Mouse (Mus musculus): Measurements from ENCODE around the gene Mllt1. TPM values are rescaled to one million over a fixed set of nuclear protein-coding genes. Genes with fewer than 3 reads are reported as not detected.

The Mllt1 gene
- polyA plus RNA-seq, 1 experiment from 2014 or later: 53.2 TPM

GRCm38 (mm10) chr17:56897630-56898195 lies 37.5 kb downstream of the Mllt1 start:
- no peaks in the 10 kb centered on the region for H3K9me3 ChIP-seq
- H3K4me3 ChIP-seq: no peak overlapping the region
- ATAC-seq (ENCODE audit: borderline replicate concordance, extremely low read depth, low FRiP score, low TSS enrichment): peak; percentile 49
- H3K4me1 ChIP-seq: no peaks in the 10 kb centered on the region
- H3K4me2 ChIP-seq: no peak overlapping the region
- no peaks in the 10 kb centered on the region for H3K27me3 ChIP-seq
- H3K9ac ChIP-seq: no peak overlapping the region
- H3K36me3 ChIP-seq: peaks cover 76% of the 10 kb centered on the region
- 82% methylated on average over 7 of the region's 7 CpGs for WGBS
- no peak overlapping the region for H3K27ac ChIP-seq

- H3K4me3 ChIP-seq: no peak overlapping the region
- H3K27me3 ChIP-seq: no peaks in the 10 kb centered on the region
- H3K9me3 ChIP-seq: no peaks in the 10 kb centered on the region
- 91% methylated on average over 6 of the region's 6 CpGs for WGBS
- H3K4me2 ChIP-seq: no peak overlapping the region
- no peak overlapping the region for H3K27ac ChIP-seq
- H3K9ac ChIP-seq: no peak overlapping the region
- H3K36me3 ChIP-seq: peaks cover 78% of the 10 kb centered on the region
- ATAC-seq (ENCODE audit: borderline replicate concordance, extremely low read depth, low FRiP score, low TSS enrichment): no peak
- no peaks in the 10 kb centered on the region for H3K4me1 ChIP-seq
Observed at GRCm38 (mm10) chr17:56896513-56897129, 38.6 kb downstream of the Mllt1 start.

GRCm38 (mm10) chr17:56895368-56895918 lies 39.8 kb downstream of the Mllt1 start:
- no peak for ATAC-seq (ENCODE audit: borderline replicate concordance, extremely low read depth, low FRiP score, low TSS enrichment)
- H3K27me3 ChIP-seq: no peaks in the 10 kb centered on the region
- no peak overlapping the region for H3K4me2 ChIP-seq
- no peaks in the 10 kb centered on the region for H3K9me3 ChIP-seq
- H3K4me1 ChIP-seq: no peaks in the 10 kb centered on the region
- 86% methylated on average over 9 of the region's 9 CpGs for WGBS
- H3K4me3 ChIP-seq: no peak overlapping the region
- no peak overlapping the region for H3K9ac ChIP-seq
- H3K36me3 ChIP-seq: peaks cover 75% of the 10 kb centered on the region
- H3K27ac ChIP-seq: no peak overlapping the region

- Histone ChIP-seq H3K4me2 (no peak overlapping the region), H3K4me1 (no peaks in the 10 kb centered on the region), H3K9me3 (no peaks in the 10 kb centered on the region), H3K36me3 (peaks cover 45% of the 10 kb centered on the region), H3K9ac (no peak overlapping the region), H3K4me3 (no peak overlapping the region), H3K27me3 (no peaks in the 10 kb centered on the region), H3K27ac (no peak overlapping the region)
- no peak for ATAC-seq (ENCODE audit: borderline replicate concordance, extremely low read depth, low FRiP score, low TSS enrichment)
- 90% methylated on average over 2 of the region's 2 CpGs for WGBS
Observed at GRCm38 (mm10) chr17:56890018-56890417, 45.2 kb downstream of the Mllt1 start.

- H3K4me2 ChIP-seq: no peak overlapping the region
- peaks cover 6% of the 10 kb centered on the region; the same call in 1 of the 2 replicates for H3K4me1 ChIP-seq
- H3K9ac ChIP-seq: no peak overlapping the region
- no peak overlapping the region for H3K4me3 ChIP-seq
- H3K27me3 ChIP-seq: no peaks in the 10 kb centered on the region
- H3K27ac ChIP-seq: no peak overlapping the region
- H3K9me3 ChIP-seq: no peaks in the 10 kb centered on the region
- H3K36me3 ChIP-seq: peaks cover 25% of the 10 kb centered on the region
- WGBS: 90% methylated on average over 2 of the region's 3 CpGs
- no peak for ATAC-seq (ENCODE audit: borderline replicate concordance, extremely low read depth, low FRiP score, low TSS enrichment)
Observed at GRCm38 (mm10) chr17:56888050-56888449, 47.2 kb downstream of the Mllt1 start.

- Histone ChIP-seq H3K9ac (no peak overlapping the region), H3K27me3 (no peaks in the 10 kb centered on the region), H3K36me3 (peaks cover 5% of the 10 kb centered on the region), H3K27ac (no peak overlapping the region), H3K4me2 (no peak overlapping the region), H3K9me3 (no peaks in the 10 kb centered on the region), H3K4me3 (no peak overlapping the region), H3K4me1 (peaks cover 6% of the 10 kb centered on the region; the same call in 1 of the 2 replicates)
- WGBS: 88% methylated on average over 17 of the region's 17 CpGs
- ATAC-seq (ENCODE audit: borderline replicate concordance, extremely low read depth, low FRiP score, low TSS enrichment): no peak
Observed at GRCm38 (mm10) chr17:56884809-56885208, 50.4 kb downstream of the Mllt1 start.

- WGBS: 39% methylated on average over 5 of the region's 5 CpGs
- H3K9me3 ChIP-seq: no peaks in the 10 kb centered on the region
- no peak for ATAC-seq (ENCODE audit: borderline replicate concordance, extremely low read depth, low FRiP score, low TSS enrichment)
- H3K27me3 ChIP-seq: no peaks in the 10 kb centered on the region
- H3K4me2 ChIP-seq: no peak overlapping the region
- H3K4me3 ChIP-seq: no peak overlapping the region
- no peak overlapping the region for H3K9ac ChIP-seq
- no peaks in the 10 kb centered on the region; the same call in 1 of the 2 replicates for H3K36me3 ChIP-seq
- peaks cover 6% of the 10 kb centered on the region; the same call in 1 of the 2 replicates for H3K4me1 ChIP-seq
- no peak overlapping the region for H3K27ac ChIP-seq
Observed at GRCm38 (mm10) chr17:56884331-56884730, 50.9 kb downstream of the Mllt1 start.

- H3K27me3 ChIP-seq: no peaks in the 10 kb centered on the region
- H3K4me3 ChIP-seq: peak overlapping the region; percentile 14; the same call in 1 of the 2 replicates
- 26% methylated on average over 17 of the region's 17 CpGs for WGBS
- H3K9me3 ChIP-seq: no peaks in the 10 kb centered on the region
- 0 out of 2 replicates have a peak, but pooled peaks have one; percentile 24 for ATAC-seq (ENCODE audit: borderline replicate concordance, extremely low read depth, low FRiP score, low TSS enrichment)
- H3K4me1 ChIP-seq: peaks cover 6% of the 10 kb centered on the region; the same call in 1 of the 2 replicates
- H3K27ac ChIP-seq: no peak overlapping the region
- peak overlapping the region; percentile 46 for H3K4me2 ChIP-seq
- no peaks in the 10 kb centered on the region for H3K36me3 ChIP-seq
- no peak overlapping the region for H3K9ac ChIP-seq
Observed at GRCm38 (mm10) chr17:56883612-56884011, 51.6 kb downstream of the Mllt1 start.

GRCm38 (mm10) chr17:56877426-56877825 lies 57.8 kb downstream of the Mllt1 start:
- ATAC-seq (ENCODE audit: borderline replicate concordance, extremely low read depth, low FRiP score, low TSS enrichment): no peak
- Histone ChIP-seq H3K4me2 (no peak overlapping the region), H3K9me3 (no peaks in the 10 kb centered on the region), H3K36me3 (no peaks in the 10 kb centered on the region), H3K4me1 (no peaks in the 10 kb centered on the region), H3K27me3 (no peaks in the 10 kb centered on the region), H3K9ac (no peak overlapping the region), H3K4me3 (no peak overlapping the region), H3K27ac (no peak overlapping the region)
- WGBS: 80% methylated on average over 19 of the region's 19 CpGs

- WGBS: 54% methylated on average over 8 of the region's 8 CpGs
- no peaks in the 10 kb centered on the region for H3K36me3 ChIP-seq
- no peak overlapping the region for H3K9ac ChIP-seq
Observed at GRCm38 (mm10) chr17:56876981-56877380, 58.2 kb downstream of the Mllt1 start.

GRCm38 (mm10) chr17:56876465-56876864 lies 58.8 kb downstream of the Mllt1 start:
- Histone ChIP-seq H3K27me3 (no peaks in the 10 kb centered on the region), H3K36me3 (no peaks in the 10 kb centered on the region), H3K4me1 (no peaks in the 10 kb centered on the region), H3K4me3 (no peak overlapping the region), H3K27ac (no peak overlapping the region), H3K9me3 (no peaks in the 10 kb centered on the region), H3K4me2 (no peak overlapping the region), H3K9ac (no peak overlapping the region)
- ATAC-seq (ENCODE audit: borderline replicate concordance, extremely low read depth, low FRiP score, low TSS enrichment): no peak
- 81% methylated on average over 3 of the region's 3 CpGs for WGBS

More at GRCm38 (mm10) chr17:56876981-56877380, 58.2 kb downstream of the Mllt1 start:
- H3K9me3 ChIP-seq: no peaks in the 10 kb centered on the region
- no peak overlapping the region for H3K4me2 ChIP-seq
- H3K27ac ChIP-seq: no peak overlapping the region
- H3K4me1 ChIP-seq: no peaks in the 10 kb centered on the region
- ATAC-seq (ENCODE audit: borderline replicate concordance, extremely low read depth, low FRiP score, low TSS enrichment): no peak
- no peaks in the 10 kb centered on the region for H3K27me3 ChIP-seq
- H3K4me3 ChIP-seq: no peak overlapping the region

- no peak within 1 kb of the TSS for H3K4me3 ChIP-seq
- H3K27ac ChIP-seq: no peak within 1 kb of the TSS
- no peak within 1 kb of the TSS for H3K9ac ChIP-seq
- H3K36me3 ChIP-seq: no peaks in the 10 kb centered on the region
- H3K4me2 ChIP-seq: no peak within 1 kb of the TSS
- WGBS: 71% methylated on average over 12 of the region's 12 CpGs
- no peaks in the 10 kb centered on the region for H3K27me3 ChIP-seq
- no peak for ATAC-seq (ENCODE audit: borderline replicate concordance, extremely low read depth, low FRiP score, low TSS enrichment)
- no peaks in the 10 kb centered on the region for H3K9me3 ChIP-seq
- no peaks in the 10 kb centered on the region for H3K4me1 ChIP-seq
Observed at GRCm38 (mm10) chr17:56874936-56875651, 60.1 kb downstream of the Mllt1 start, which contains the start of gene 1700061G19Rik. Gene 1700061G19Rik (plus strand): TSS chr17:56875477.
